Mouse (Mus musculus) heart, postnatal 0 days (tissue): ENCODE results near the gene Kcnip4. TPM values are rescaled to one million over a fixed set of nuclear protein-coding genes. Genes with fewer than 3 reads are reported as not detected.

Source experiments
- ATAC-seq: fragments of 200-750 bp; cut with Nextera tagmentation; 2 replicates; pipeline ENCODE4 v1.8.0; 2017; ENCODE audit warnings: low read depth, moderate number of reproducible peaks, moderate library complexity; ENCODE audit not compliant: insufficient read depth
- DNase-seq: peaks from one replicate; pipeline ENCODE4 v3.0.0-alpha.2; 2016; ENCODE audit warnings: low spot score
- H3K27ac ChIP-seq: fragments of 300-500 bp; sonication (generic); 2 replicates; pipeline ENCODE4 v1.5.1; 2014; ENCODE audit warnings: low read depth, mild to moderate bottlenecking
- H3K27me3 ChIP-seq: fragments of 300-500 bp; sonication (generic); 2 replicates; pipeline ENCODE4 v1.6.1; 2014; ENCODE audit warnings: low read length, mixed read lengths; ENCODE audit not compliant: control insufficient read depth, insufficient read depth
- H3K36me3 ChIP-seq: fragments of 300-500 bp; sonication (generic); replicated peaks from 2 replicates; pipeline ENCODE4 v1.6.1; 2014; ENCODE audit warnings: low read length, mixed read lengths; ENCODE audit not compliant: control insufficient read depth, insufficient read depth
- H3K4me1 ChIP-seq: fragments of 300-500 bp; sonication (generic); 2 replicates; pipeline ENCODE4 v1.6.1; 2014; ENCODE audit warnings: antibody characterized with exemption; ENCODE audit not compliant: control insufficient read depth, insufficient read depth
- H3K4me2 ChIP-seq: fragments of 300-500 bp; sonication (generic); 2 replicates; pipeline ENCODE4 v1.6.1; 2014; ENCODE audit warnings: low read depth, mild to moderate bottlenecking, low read length, moderate library complexity
- H3K4me3 ChIP-seq: fragments of 300-500 bp; sonication (generic); 2 replicates; pipeline ENCODE4 v1.5.1; 2014; ENCODE audit warnings: low read depth, low read length
- H3K9ac ChIP-seq: fragments of 300-500 bp; sonication (generic); replicated peaks from 2 replicates; pipeline ENCODE4 v1.6.1; 2014; ENCODE audit warnings: low read depth, low read length, mixed read lengths
- H3K9me3 ChIP-seq: fragments of 300-500 bp; sonication (generic); replicated peaks from 2 replicates; pipeline ENCODE4 v1.6.1; 2016; ENCODE audit warnings: low read length; ENCODE audit not compliant: control insufficient read depth
- CTCF ChIP-seq: IDR thresholded peaks from 2 replicates; pipeline ENCODE4 v1.5.1; 2016; ENCODE audit warnings: antibody characterized with exemption, control low read depth, low read depth
- EP300 ChIP-seq: IDR thresholded peaks from 2 replicates; pipeline ENCODE4 v1.6.1; 2016; ENCODE audit warnings: antibody characterized with exemption, low read depth
- WGBS: fragments of 180-500 bp; shearing (Covaris S2); extraction: QIAGEN DNeasy Blood & Tissue Kit; methylation state at CpG from one replicate; pipeline ENCODE4 v1.1.7; 2014; 5-methylcytosine and 5-hydroxymethylcytosine counted together
- polyA plus RNA-seq: library from polyadenylated mRNA; unstranded; fragments of >200 nt; fragmentation: Nextera tagmentation; extraction: Ambion mirVana; gene quantifications from 2 replicates; pipeline ENCODE4 v1.2.1, GENCODE M21; 2015
- total RNA-seq: library from RNA; depleted of rRNA; stranded (reverse); fragments of >200 nt; gene quantifications from 2 replicates; pipeline ENCODE4 v1.2.3, GENCODE M21; 2014; ENCODE audit warnings: low replicate concordance

Gene Kcnip4
- total and polyA plus RNA-seq, 2 experiments from 2014 or later = 0.11 TPM; not detected in 1

DNA sequence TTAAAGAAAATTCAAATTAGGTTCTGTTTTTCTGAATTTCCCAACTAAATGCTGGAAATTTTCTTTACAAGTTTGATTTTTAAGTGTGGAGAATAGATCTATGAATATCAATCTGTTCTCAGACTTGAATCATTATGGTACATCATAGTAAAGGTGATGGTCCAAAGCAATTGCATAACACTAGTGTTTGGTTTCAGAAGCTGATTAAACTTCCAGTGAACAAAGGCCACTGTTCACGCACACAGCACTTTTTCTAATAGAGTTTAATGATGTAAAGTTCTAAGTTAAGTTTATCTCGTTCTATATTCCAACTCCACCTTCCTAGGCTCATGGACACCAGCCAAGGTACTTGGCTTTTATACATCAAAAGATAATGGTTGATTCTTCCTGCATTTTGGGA lies 219.4 kb downstream of the Kcnip4 start:
- Histone ChIP-seq H3K27me3 (no peaks in the 10 kb centered on the region), H3K4me1 (no peaks in the 10 kb centered on the region), H3K9ac (no peak overlapping the region), H3K4me3 (no peak overlapping the region), H3K9me3 (no peaks in the 10 kb centered on the region), H3K4me2 (no peak overlapping the region), H3K27ac (no peak overlapping the region), H3K36me3 (no peaks in the 10 kb centered on the region)
- WGBS = 43% methylated on average over 2 of the region's 2 CpGs
- no peak for DNase-seq
- TF ChIP-seq EP300 = no peak
- no peak for TF ChIP-seq CTCF
- ATAC-seq = no peak

DNA sequence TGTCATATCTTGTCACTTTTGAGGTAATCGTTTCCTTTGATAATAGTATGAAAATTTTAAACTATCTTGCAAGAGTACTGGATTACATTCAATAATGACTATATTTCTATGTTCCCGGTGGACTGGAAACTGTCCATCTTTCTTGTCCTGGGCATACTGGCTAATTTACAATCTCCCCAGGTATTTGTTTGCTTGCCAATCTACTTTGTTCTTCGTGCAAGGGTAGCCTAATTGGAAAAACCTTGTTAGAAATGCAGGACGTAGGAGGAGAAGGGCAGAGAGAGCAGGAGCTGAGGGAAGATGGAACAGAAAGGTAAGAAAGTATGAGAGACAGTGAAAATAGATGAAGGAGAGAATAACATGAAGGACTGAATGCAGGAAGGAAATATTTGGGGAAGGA lies 226.1 kb downstream of the Kcnip4 start:
- TF ChIP-seq EP300 = no peak
- no peak for TF ChIP-seq CTCF
- no peak for DNase-seq
- Histone ChIP-seq H3K9me3 (no peaks in the 10 kb centered on the region), H3K4me3 (no peak overlapping the region), H3K27me3 (no peaks in the 10 kb centered on the region), H3K9ac (no peak overlapping the region), H3K4me2 (no peak overlapping the region), H3K36me3 (no peaks in the 10 kb centered on the region), H3K27ac (no peak overlapping the region), H3K4me1 (no peaks in the 10 kb centered on the region)
- ATAC-seq = no peak
- WGBS = 65% methylated on average over 4 of the region's 4 CpGs

DNA sequence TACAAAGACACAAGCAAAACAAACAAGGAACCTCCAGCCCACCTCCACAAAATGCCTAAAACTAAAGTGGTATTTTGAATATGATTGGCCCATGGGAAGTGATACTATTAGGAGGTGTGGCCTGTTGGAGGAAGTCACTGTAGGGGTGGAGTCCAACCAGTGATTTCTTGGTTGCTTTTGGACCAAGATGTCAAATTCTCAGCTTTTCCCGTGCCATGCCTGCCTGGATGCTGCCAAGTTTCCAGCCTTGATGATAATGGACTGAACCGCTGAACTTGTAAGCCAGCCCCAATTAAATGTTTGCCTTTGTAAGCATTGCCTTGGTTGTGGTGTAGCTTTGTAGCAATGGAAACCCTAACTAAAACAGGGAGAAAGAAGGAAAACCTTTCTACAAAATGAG lies 232.3 kb downstream of the Kcnip4 start:
- H3K27me3 ChIP-seq = no peaks in the 10 kb centered on the region
- no peak overlapping the region for H3K27ac ChIP-seq
- TF ChIP-seq CTCF = no peak
- no peak for TF ChIP-seq EP300
- no peak overlapping the region for H3K9ac ChIP-seq
- H3K9me3 ChIP-seq = no peaks in the 10 kb centered on the region
- H3K4me2 ChIP-seq = no peak overlapping the region
- H3K4me1 ChIP-seq = no peaks in the 10 kb centered on the region
- WGBS = 70% methylated on average over 2 of the region's 2 CpGs
- DNase-seq = no peak
- ATAC-seq = no peak
- no peaks in the 10 kb centered on the region for H3K36me3 ChIP-seq
- H3K4me3 ChIP-seq = no peak overlapping the region

DNA sequence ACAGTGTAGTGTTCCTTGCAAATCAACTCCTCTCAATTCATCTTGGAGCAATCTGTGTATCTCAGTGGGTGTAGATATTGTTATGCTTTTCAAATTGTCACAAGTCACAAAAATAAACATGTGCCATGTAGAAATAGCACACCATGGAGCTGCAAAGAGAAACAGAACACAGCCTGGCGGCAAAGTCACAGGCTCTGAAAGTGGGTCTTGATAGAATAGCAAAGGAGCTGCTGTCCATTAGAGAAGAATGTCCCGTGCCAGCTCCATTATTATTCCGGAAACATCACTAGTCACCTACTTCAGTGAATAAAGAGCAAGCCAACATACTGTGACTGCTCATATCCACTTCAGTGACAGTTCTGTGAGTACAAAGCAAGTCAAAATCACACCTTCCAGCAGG lies 232.9 kb downstream of the Kcnip4 start:
- no peak overlapping the region for H3K27ac ChIP-seq
- H3K36me3 ChIP-seq = no peaks in the 10 kb centered on the region
- H3K27me3 ChIP-seq = no peaks in the 10 kb centered on the region
- H3K4me1 ChIP-seq = no peaks in the 10 kb centered on the region
- ATAC-seq = no peak
- H3K9me3 ChIP-seq = no peaks in the 10 kb centered on the region
- no peak for TF ChIP-seq EP300
- TF ChIP-seq CTCF = no peak
- no peak overlapping the region for H3K9ac ChIP-seq
- no peak overlapping the region for H3K4me3 ChIP-seq
- WGBS = 36% methylated on average over 3 of the region's 3 CpGs
- H3K4me2 ChIP-seq = no peak overlapping the region
- peak; percentile 5 for DNase-seq

DNA sequence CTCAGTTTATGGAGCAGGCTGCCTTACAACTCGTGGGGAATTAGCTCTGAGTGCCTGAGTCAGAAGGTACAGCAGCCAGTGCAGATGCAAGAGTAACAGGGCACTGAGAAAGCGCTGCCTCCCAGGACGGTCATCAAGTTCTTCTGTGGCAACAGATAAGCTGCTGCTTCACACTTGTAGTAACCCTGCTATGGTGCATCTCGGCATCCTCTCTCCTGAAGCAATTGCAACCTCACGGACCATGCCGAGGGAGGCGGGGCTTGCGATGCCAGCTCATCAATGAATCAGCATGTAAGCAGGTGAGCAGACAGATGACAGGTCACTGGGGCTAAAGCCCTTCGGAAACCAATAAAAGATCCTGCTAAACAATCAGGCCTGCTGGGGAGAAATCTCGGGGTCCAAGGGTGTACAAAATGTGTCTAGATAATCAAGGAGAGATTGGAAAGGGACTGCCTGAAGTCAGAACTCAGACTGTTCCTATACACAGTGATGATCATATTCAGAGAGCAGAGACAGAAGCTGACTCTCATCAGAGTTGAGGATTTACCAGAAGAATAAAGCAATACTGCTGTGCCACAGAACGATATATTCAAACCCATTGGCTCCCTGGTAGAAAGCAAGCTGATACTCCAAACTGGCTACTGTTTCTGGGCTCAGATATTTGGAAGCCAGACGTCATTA lies 239.1 kb downstream of the Kcnip4 start:
- no peaks in the 10 kb centered on the region for H3K27me3 ChIP-seq
- ATAC-seq (no peak), DNase-seq (no peak)
- no peaks in the 10 kb centered on the region for H3K36me3 ChIP-seq
- H3K9me3 ChIP-seq = no peaks in the 10 kb centered on the region
- TF ChIP-seq EP300 = no peak
- no peak for TF ChIP-seq CTCF
- peak overlapping the region; percentile 11; the same call in 1 of the 2 replicates for H3K4me2 ChIP-seq
- H3K9ac ChIP-seq = no peak overlapping the region
- H3K27ac ChIP-seq = no peak overlapping the region
- 24% methylated on average over 12 of the region's 12 CpGs for WGBS
- no peaks in the 10 kb centered on the region for H3K4me1 ChIP-seq
- no peak overlapping the region for H3K4me3 ChIP-seq

DNA sequence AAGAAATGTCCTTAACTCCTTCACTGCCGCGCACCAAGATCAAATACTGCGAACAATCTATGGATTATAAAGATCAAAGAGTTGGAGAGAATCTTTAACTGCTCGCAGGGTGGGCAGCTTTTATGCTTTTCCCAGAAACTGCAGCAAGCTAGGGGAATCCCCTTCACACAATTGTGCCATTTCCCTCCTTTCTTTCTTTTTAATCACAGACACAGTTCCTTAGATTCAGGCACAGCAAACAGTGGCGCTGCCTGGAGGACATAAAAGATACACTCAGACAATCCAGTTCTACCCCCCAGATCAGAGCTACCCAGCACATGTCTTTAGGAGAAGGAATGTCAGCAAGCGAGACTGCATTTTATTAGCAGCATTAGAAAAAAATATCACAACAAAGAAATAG lies 239.9 kb downstream of the Kcnip4 start:
- no peaks in the 10 kb centered on the region for H3K4me1 ChIP-seq
- 70% methylated on average over 6 of the region's 6 CpGs for WGBS
- DNase-seq (no peak), ATAC-seq (no peak)
- TF ChIP-seq CTCF (no peak), EP300 (no peak)
- no peaks in the 10 kb centered on the region for H3K36me3 ChIP-seq
- H3K9ac ChIP-seq = no peak overlapping the region
- no peaks in the 10 kb centered on the region for H3K27me3 ChIP-seq
- no peak overlapping the region for H3K4me2 ChIP-seq
- H3K9me3 ChIP-seq = no peaks in the 10 kb centered on the region
- no peak overlapping the region for H3K27ac ChIP-seq
- no peak overlapping the region for H3K4me3 ChIP-seq
